Mouse (Mus musculus): ENCODE data around the gene 4930502E18Rik. TPM values are rescaled to one million over a fixed set of nuclear protein-coding genes. Genes with fewer than 3 reads are reported as not detected.
"Not testable (repeated sequence)": the region's sequence is repeated elsewhere in the genome, so short reads cannot be mapped to it uniquely, and the experiment has no call there.

4930502E18Rik gene
- 0.06 and 0.10 TPM in 2 replicates for polyA plus RNA-seq (2015; fragmentation: Nextera tagmentation; extraction: Ambion mirVana)

DNA sequence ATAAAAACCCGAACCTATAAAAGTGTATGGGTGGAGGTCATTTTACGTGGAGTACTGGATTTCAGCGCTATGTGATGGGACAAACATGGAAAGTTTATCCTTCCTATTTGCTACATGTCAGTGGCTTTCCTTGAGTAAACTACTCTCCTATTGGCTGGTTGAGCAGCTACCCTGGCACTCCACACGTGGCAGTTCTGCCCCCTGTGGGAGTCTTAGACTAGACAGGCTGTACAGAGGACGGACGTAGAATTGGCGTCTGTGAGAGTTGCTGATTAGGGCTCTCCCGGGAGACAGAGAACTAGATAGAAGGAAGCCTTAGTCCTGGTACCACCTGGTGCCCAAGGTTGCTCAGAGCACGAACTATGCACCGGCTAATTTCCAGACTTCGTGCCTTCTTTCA is at the start of gene 4930502E18Rik:
Gene 4930502E18Rik, plus strand, starts transcription at position 231 of the 400 bp plus-strand sequence.
- H3K4me3 ChIP-seq (replicated peaks): no peak within 1 kb of the TSS
- H3K36me3 ChIP-seq (replicated peaks): no peaks in the 10 kb centered on the region
- H3K4me1 ChIP-seq (replicated peaks): no peaks in the 10 kb centered on the region

GRCm38 (mm10) chrX:53676943-53677342 is 47.7 kb upstream of the 4930502E18Rik start:
- 33% methylated on average over 2 of the region's 2 CpGs for WGBS (ENCODE audit: insufficient replicate concordance)
- ATAC-seq (ENCODE audit: insufficient read depth); H3K9ac ChIP-seq; H3K4me1 ChIP-seq (replicated peaks); H3K4me3 ChIP-seq (replicated peaks); H3K27me3 ChIP-seq; H3K36me3 ChIP-seq (replicated peaks); H3K9me3 ChIP-seq (replicated peaks); H3K4me2 ChIP-seq; H3K27ac ChIP-seq (replicated peaks): not testable (repeated sequence)

More for the DNA sequence above, at the start of gene 4930502E18Rik:
- no peaks in the 10 kb centered on the region for H3K9me3 ChIP-seq (replicated peaks)
- ATAC-seq (ENCODE audit: insufficient read depth): no peak
- WGBS (ENCODE audit: insufficient replicate concordance): 56% methylated on average over 11 of the region's 11 CpGs
- H3K27me3 ChIP-seq: no peaks in the 10 kb centered on the region
- H3K4me2 ChIP-seq: no peak within 1 kb of the TSS
- no peak within 1 kb of the TSS for H3K27ac ChIP-seq (replicated peaks)
- no peak within 1 kb of the TSS for H3K9ac ChIP-seq

DNA sequence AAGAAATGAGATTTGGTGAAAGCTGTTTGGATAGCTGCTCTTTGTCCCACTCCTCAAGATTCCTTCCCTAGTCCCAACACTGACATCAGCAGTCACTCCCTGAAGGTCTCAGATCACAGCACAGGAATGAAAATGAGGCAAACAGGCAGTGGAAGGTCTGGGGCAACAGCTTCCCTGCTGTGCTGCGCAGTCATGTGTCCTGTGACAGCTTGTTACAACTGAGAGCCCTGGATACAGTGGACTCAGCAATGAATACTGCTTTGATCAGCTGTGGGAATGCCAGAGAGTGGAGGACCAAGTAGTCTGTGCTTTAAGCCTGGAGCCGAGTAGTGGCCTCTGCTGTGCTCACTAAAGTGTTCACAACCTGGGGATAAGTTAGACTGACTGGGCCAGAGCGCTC is 42.0 kb upstream of the 4930502E18Rik start:
- H3K9ac ChIP-seq; H3K4me2 ChIP-seq; H3K4me1 ChIP-seq (replicated peaks); H3K27ac ChIP-seq (replicated peaks); H3K4me3 ChIP-seq (replicated peaks); H3K36me3 ChIP-seq (replicated peaks); H3K9me3 ChIP-seq (replicated peaks); ATAC-seq (ENCODE audit: insufficient read depth); H3K27me3 ChIP-seq: not testable (repeated sequence)
- 52% methylated on average over 2 of the region's 3 CpGs for WGBS (ENCODE audit: insufficient replicate concordance)

DNA sequence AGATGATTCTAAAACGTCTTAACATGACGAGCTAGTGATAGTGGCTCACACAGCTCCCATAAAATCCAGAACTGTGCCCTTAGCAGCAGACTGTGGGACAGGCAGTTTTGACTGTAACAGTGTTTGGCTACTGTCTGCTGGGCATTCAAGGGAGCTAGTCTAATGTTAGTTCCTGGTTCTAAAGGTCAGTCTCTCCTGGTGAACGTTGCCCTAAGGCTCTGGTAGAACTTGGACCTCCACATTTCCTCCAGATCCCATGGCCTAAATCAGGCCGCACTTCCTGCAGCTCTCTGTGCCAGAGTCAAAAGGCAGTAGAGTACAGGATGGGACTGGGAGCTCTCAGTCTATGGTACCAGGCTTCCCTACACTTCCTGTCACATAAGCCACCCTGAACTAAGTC is 40.0 kb upstream of the 4930502E18Rik start:
- 54% methylated on average over 2 of the region's 4 CpGs for WGBS (ENCODE audit: insufficient replicate concordance)
- ATAC-seq (ENCODE audit: insufficient read depth); H3K9me3 ChIP-seq (replicated peaks); H3K4me1 ChIP-seq (replicated peaks); H3K4me2 ChIP-seq; H3K27ac ChIP-seq (replicated peaks); H3K27me3 ChIP-seq; H3K9ac ChIP-seq; H3K4me3 ChIP-seq (replicated peaks); H3K36me3 ChIP-seq (replicated peaks): not testable (repeated sequence)

DNA sequence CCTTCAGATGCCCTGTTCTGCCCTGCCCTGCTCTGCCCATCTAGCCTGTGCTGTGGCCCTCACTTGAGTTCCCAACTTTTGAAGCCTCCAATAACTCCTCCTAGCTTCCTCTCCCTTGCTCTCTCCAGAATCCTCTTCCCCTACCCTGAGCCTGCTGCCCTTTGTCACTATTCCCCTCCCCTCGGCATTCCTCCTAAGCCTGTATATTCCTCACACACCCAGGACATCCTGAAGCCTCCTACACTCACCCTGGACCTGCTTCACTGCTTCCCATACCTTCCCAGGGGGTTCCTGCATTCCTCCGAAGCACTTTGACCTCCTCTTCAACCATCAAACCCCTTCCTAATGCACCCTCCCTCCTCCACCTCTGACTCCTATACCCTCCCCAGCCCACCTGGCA is 32.6 kb upstream of the 4930502E18Rik start:
- Histone ChIP-seq H3K27me3 (no peaks in the 10 kb centered on the region), H3K9ac (no peak overlapping the region), H3K27ac (replicated peaks) (no peak overlapping the region), H3K4me2 (no peak overlapping the region), H3K36me3 (replicated peaks) (no peaks in the 10 kb centered on the region), H3K4me3 (replicated peaks) (no peak overlapping the region), H3K9me3 (replicated peaks) (no peaks in the 10 kb centered on the region), H3K4me1 (replicated peaks) (no peaks in the 10 kb centered on the region)
- 40% methylated on average over 2 of the region's 2 CpGs for WGBS (ENCODE audit: insufficient replicate concordance)
- no peak for ATAC-seq (ENCODE audit: insufficient read depth)

GRCm38 (mm10) chrX:53693141-53693540 is 31.5 kb upstream of the 4930502E18Rik start:
- 35% methylated on average over 2 of the region's 2 CpGs for WGBS (ENCODE audit: insufficient replicate concordance)
- Histone ChIP-seq H3K27ac (replicated peaks) (no peak overlapping the region), H3K36me3 (replicated peaks) (no peaks in the 10 kb centered on the region), H3K4me2 (no peak overlapping the region), H3K4me3 (replicated peaks) (no peak overlapping the region), H3K9me3 (replicated peaks) (no peaks in the 10 kb centered on the region), H3K4me1 (replicated peaks) (no peaks in the 10 kb centered on the region), H3K27me3 (no peaks in the 10 kb centered on the region), H3K9ac (no peak overlapping the region)
- ATAC-seq (ENCODE audit: insufficient read depth): no peak

- Histone ChIP-seq H3K27ac (replicated peaks) (no peak overlapping the region), H3K9ac (no peak overlapping the region)
Measured at GRCm38 (mm10) chrX:53694008-53694777, 30.4 kb upstream of the 4930502E18Rik start.

DNA sequence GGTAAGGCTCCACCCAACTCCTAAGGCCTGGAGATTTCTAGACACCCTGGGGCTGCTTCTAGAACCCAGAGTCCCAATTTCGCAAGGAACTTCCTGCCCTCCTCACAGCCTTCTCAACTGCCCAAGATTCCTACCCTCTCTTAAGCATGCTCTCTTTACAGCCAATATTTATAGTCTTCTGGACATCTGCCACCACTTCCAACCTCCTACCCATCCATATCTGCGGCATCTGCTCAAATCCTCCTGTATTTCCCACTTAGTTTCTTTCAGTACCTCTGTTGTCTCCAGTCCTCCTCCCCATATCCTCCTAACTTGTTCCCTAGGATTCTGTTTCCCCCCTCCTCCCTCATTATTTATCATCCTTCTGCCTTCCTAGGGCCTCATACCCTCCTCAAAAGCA is 25.4 kb upstream of the 4930502E18Rik start:
- no peak for ATAC-seq (ENCODE audit: insufficient read depth)
- H3K36me3 ChIP-seq (replicated peaks): no peaks in the 10 kb centered on the region
- WGBS (ENCODE audit: insufficient replicate concordance): 46% methylated on average over 2 of the region's 2 CpGs

More at GRCm38 (mm10) chrX:53694008-53694777, 30.4 kb upstream of the 4930502E18Rik start:
- Histone ChIP-seq H3K9me3 (replicated peaks) (no peaks in the 10 kb centered on the region), H3K4me1 (replicated peaks) (no peaks in the 10 kb centered on the region), H3K36me3 (replicated peaks) (no peaks in the 10 kb centered on the region), H3K4me3 (replicated peaks) (no peak overlapping the region), H3K27me3 (no peaks in the 10 kb centered on the region), H3K4me2 (no peak overlapping the region)
- WGBS (ENCODE audit: insufficient replicate concordance): 58% methylated on average over 9 of the region's 9 CpGs
- ATAC-seq (ENCODE audit: insufficient read depth): no peak

DNA sequence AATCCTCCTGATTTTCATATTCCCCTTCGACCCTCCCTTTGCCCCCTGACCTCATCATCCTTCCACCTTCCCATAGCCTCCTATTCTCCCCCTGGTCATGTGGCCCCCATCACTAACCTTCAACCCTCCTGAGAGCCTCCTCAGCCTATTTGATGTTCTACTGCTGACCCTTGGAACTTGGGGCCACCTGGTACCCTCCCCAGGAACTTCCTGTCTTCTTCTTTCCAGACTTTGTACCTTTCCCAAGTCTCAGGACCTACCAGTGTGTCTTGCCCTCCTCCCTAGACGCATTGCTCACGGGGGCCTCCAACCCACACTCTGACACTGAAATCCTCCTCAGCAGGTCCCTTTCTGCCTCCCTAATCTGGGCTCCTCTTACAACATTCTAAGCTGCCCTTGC is 22.0 kb upstream of the 4930502E18Rik start:
- no peaks in the 10 kb centered on the region for H3K36me3 ChIP-seq (replicated peaks)
- no peak overlapping the region for H3K27ac ChIP-seq (replicated peaks)
- no peak overlapping the region for H3K4me2 ChIP-seq
- no peak overlapping the region for H3K9ac ChIP-seq
- H3K4me3 ChIP-seq (replicated peaks): no peak overlapping the region
- no peaks in the 10 kb centered on the region for H3K27me3 ChIP-seq
- no peaks in the 10 kb centered on the region for H3K9me3 ChIP-seq (replicated peaks)
- no peak for ATAC-seq (ENCODE audit: insufficient read depth)
- no peaks in the 10 kb centered on the region for H3K4me1 ChIP-seq (replicated peaks)
- 57% methylated on average over 3 of the region's 3 CpGs for WGBS (ENCODE audit: insufficient replicate concordance)

More for the DNA sequence above, 25.4 kb upstream of the 4930502E18Rik start:
- Histone ChIP-seq H3K4me1 (replicated peaks) (no peaks in the 10 kb centered on the region), H3K9me3 (replicated peaks) (no peaks in the 10 kb centered on the region), H3K4me3 (replicated peaks) (no peak overlapping the region), H3K27me3 (no peaks in the 10 kb centered on the region), H3K9ac (no peak overlapping the region), H3K27ac (replicated peaks) (no peak overlapping the region), H3K4me2 (no peak overlapping the region)

- Histone ChIP-seq H3K9ac (no peak overlapping the region), H3K36me3 (replicated peaks) (no peaks in the 10 kb centered on the region), H3K27me3 (no peaks in the 10 kb centered on the region), H3K4me3 (replicated peaks) (no peak overlapping the region), H3K4me2 (no peak overlapping the region; the same call in 1 of the 2 replicates), H3K27ac (replicated peaks) (no peak overlapping the region), H3K4me1 (replicated peaks) (no peaks in the 10 kb centered on the region), H3K9me3 (replicated peaks) (no peaks in the 10 kb centered on the region)
- WGBS (ENCODE audit: insufficient replicate concordance): 28% methylated on average over 2 of the region's 2 CpGs
- ATAC-seq (ENCODE audit: insufficient read depth): no peak
Measured at GRCm38 (mm10) chrX:53715942-53716322, 8.7 kb upstream of the 4930502E18Rik start.

GRCm38 (mm10) chrX:53716323-53717182 is 8.1 kb upstream of the 4930502E18Rik start:
- 0 out of 2 replicates have a peak overlapping the region, but pooled peaks have one; percentile 7 for H3K4me3 ChIP-seq (replicated peaks)
- no peak overlapping the region for H3K9ac ChIP-seq

More at GRCm38 (mm10) chrX:53716323-53717182, 8.1 kb upstream of the 4930502E18Rik start:
- Histone ChIP-seq H3K9me3 (replicated peaks) (no peaks in the 10 kb centered on the region), H3K4me1 (replicated peaks) (no peaks in the 10 kb centered on the region), H3K36me3 (replicated peaks) (no peaks in the 10 kb centered on the region), H3K4me2 (peak overlapping the region; percentile 42), H3K27me3 (no peaks in the 10 kb centered on the region), H3K27ac (replicated peaks) (no peak overlapping the region)
- WGBS (ENCODE audit: insufficient replicate concordance): 25% methylated on average over 46 of the region's 49 CpGs
- no peak for ATAC-seq (ENCODE audit: insufficient read depth)

Measured in liver, embryonic 15.5 days (tissue).